Mouse (Mus musculus): ENCODE data around the gene Creld2.

Creld2 gene

GRCm38 (mm10) chr15:88828800-88829705, 9.6 kb downstream of the Creld2 start:
- 52% methylated on average over 17 of the region's 17 CpGs for WGBS

- 54% methylated on average over 6 of the region's 6 CpGs for WGBS
These were observed 10.5 kb downstream of the Creld2 start for GRCm38 (mm10) chr15:88829791-88830440.

- 92% methylated on average over 5 of the region's 5 CpGs for WGBS
These were observed 11.2 kb downstream of the Creld2 start for GRCm38 (mm10) chr15:88830696-88831095.

DNA sequence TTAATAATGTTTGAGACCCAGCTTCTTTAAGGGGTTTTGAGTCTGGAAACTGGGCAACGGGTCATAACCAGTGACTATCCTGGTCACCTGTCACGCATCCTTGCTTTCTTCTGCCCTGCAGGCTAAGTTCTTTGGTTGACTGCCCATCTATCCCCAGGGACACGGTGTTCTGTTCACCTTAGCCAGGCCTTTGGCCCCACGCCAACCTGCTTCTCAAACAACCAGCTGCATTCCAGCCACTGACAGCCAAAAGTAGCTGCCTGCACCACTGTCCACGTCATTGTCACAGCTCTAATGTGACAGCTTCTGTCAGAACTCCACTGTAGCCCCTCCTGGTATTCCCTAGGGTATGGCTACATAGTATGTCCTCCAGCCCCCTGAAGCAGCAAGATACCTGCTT, 12.0 kb downstream of the Creld2 start:
- 69% methylated on average over 5 of the region's 5 CpGs for WGBS

DNA sequence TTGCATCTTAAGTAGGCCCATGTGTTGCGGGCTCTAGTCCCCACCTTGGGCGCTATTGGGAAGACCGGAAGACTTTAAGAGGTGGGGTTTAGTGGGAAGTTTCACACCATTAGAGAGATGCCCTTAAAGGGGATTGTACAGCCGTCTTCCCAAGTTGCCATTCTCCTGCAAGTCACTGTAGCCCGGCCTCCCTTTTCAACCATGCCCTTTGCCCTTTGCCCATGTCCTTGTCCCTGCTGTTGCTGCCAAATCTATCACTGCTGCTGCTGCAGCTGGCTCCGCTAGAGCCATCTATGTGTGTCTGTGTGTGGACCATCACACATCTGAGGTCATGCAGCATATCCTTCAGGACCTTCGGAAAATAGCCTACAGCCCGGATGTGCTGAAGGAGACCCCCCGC, 13.1 kb downstream of the Creld2 start:
- WGBS, result 88% methylated on average over 9 of the region's 9 CpGs

DNA sequence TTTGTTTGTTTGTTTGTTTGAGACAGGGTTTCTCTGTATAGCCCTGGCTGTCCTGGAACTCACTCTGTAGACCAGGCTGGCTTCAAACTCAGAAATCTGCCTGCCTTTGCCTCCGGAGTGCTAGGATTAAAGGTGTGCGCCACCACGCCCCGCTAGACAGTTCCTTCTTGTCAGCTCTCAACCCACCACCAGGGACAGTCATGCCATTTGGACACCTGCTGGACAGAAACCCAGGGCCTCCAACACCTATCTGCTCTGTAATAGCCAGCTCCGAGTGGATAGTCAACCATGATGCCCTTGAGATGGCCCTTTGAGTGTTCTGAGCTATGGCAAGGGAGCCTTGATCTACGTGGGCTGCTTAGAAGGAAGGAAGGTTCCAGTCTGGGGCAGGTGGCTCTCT, 16.6 kb downstream of the Creld2 start:
- WGBS, result 93% methylated on average over 6 of the region's 6 CpGs

DNA sequence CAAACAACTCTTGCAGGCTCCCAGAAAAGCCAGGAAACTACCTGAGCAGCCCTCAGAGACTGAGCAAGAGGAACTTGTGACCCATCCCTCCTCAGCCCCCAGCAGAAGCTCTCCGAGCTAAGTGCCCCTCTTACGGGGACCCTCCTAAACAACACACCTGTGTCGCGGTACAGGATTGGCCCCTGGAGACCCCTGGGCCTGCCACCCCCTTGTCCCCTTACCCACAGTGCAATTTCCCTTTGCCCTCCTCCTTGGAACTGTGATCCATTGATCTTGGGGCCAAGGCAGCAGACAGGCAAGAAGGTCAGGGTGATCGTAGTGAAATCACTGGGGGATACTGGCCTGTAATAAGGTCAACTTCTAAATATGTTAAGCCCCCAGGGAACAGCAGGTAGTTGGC, 17.1 kb downstream of the Creld2 start:
- 80% methylated on average over 5 of the region's 5 CpGs for WGBS

GRCm38 (mm10) chr15:88837199-88837932, 17.9 kb downstream of the Creld2 start:
- 1% methylated on average over 39 of the region's 39 CpGs for WGBS

- 1% methylated on average over 11 of the region's 11 CpGs for WGBS
These were observed 18.5 kb downstream of the Creld2 start for GRCm38 (mm10) chr15:88837977-88838376.

DNA sequence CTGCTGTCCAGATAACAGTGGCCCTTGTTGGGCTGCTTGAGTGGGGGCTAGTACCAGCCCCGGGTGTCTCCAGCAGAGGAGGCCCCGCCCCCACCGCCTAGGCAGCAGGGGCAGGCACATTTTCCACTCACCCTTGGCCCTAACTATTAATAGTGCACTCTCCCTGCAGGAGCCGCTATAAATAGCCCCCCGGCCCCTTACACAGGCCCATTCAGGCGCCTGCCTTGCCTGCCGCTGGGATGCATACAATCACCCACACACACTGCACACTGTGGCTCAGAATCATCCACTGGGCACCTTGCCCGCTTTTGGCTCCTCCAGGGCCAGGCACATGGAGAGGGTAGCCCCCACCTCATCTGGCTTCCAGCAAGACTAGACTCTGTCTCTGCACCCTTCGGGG, 19.8 kb downstream of the Creld2 start:
- WGBS, result 14% methylated on average over 9 of the region's 9 CpGs

DNA sequence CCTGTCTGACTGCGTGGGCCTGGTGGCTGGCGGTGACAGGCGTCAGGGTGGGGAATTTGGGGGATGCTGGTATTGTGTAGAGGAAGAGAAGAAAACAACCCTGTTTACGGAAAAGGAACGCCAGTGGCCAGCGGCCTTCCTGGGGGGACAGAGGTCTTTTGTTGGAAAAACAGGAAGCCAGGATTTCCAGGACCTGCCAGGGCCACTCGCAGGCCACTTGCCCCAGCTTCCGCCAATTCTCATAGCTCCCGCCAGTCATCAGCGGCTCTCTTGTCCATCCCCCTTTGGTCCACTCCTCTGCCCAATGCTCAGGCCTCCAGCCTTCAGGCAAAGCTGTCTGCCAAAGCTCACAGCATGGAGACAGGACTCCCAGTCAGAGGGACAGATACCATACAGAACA, 20.7 kb downstream of the Creld2 start:
- WGBS, result 50% methylated on average over 10 of the region's 10 CpGs

DNA sequence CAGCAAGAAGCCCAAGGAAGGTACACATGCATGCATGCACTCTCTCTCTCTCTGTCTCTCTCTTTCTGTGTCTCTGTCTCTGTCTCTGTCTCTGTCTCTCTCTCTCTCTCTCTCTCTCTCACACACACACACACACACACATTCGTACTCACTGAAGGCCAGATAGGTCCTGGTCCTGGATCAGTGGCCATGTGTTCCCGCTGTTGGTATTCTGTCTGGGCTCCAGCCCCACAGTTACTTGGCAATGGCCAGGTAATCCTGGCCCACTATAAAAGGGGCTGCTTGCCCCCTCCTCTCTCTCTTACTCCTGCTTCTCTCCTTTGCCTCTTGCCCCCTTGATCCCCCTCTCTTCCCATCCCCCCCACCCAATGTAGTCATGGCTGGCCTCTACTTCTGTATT, 21.7 kb downstream of the Creld2 start:
- 93% methylated on average over 2 of the region's 2 CpGs for WGBS

DNA sequence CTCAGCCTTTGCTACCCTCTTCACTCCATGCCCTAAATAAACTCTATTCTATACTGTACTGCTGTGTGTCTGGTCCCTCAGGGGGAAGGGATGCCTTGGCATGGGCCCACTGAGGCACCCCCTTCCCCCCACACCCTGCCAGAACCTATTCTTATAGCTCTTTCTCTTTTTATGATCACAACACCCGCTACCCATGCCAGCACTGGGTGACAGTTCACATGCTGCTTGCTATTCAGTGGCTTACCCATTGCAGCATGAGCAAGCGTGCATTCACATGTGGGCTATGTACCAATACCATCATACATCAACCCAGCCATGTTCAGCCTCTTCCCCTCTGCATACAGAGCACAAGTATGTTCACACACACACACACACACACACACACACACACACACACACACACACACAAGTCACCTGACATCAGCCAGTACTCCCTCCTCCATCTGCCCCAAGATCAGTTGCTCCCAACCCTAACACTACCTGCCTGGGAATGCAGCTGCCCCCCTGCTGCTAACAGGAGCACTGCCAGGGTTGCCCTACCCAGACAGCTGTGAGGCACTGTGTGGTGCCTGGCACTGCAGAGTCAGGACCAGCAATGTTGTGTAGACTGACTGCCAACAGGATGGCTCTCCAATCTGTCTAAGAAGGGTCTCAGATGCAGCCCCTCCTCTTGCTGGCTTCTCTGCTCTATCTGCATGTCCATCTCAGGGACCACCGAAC, 22.3 kb downstream of the Creld2 start:
- WGBS, result 80% methylated on average over 3 of the region's 3 CpGs

DNA sequence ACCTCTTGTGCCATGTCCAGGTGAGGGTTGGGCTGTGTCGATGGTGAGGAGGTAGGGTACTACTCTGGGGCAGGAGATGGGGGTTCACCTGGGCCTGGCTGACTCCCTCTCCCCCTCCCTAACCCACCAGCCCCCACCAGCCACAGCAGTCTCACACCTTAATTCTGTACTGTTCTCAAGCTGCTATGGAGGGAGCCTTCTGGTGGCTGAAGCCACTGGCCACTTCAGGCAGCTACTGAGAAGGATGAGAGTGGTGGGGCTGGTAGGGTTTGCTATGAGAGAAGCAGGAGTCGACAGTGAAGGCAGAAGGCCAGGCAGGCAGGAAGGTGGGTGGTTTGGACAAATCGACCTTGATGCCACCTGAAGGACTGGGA, 22.8 kb downstream of the Creld2 start:
- 84% methylated on average over 3 of the region's 3 CpGs for WGBS

DNA sequence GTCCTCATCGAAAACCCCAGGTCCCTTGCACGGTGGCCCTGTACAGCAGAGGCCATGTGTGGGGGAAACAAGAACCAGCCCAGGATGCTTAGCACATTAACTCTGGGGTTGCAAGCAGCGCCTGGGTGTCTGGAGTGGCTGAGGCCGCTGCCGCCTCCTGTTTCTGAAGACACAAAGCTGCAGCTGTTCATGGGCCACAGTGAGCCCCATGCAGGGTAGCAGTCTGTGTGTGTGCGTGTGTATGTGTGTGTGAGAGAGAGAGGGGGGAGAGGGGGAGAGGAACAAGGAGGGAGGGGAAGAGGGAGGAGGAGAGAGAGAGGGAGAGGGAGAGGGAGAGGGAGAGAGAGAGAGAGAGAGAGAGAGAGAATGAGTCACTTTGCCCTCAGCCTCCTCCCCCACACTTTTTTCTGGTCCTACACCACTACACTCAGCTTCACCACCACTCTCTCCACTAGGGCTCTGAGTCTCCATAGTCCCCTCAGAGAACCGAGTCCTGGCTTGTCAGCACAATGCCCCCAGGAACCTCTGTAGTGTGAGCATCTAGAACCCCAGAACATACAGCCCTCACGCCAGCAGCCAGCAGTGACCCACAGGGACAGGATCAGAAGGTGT, 24.1 kb downstream of the Creld2 start:
- WGBS, result 40% methylated on average over 8 of the region's 8 CpGs

DNA sequence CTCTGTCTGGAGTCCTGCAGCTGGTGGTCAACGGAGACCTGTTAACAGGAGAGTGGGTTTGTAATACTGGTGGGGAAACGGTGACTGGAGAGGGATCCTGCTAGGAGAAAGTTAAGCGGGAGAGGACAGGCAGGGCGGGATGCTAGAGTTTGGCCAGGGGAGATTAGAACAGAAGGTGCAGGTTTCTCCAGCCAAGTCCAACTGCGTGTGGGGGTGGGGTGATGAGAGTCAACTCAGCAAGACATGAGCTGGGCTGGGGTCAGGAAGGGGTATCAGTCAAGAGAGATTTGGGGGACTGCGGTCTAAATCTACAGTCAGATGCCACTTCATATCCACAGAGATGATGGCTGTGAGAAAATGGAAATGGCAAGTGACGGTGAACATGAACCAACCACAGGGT, 25.5 kb downstream of the Creld2 start:
- WGBS, result 90% methylated on average over 7 of the region's 7 CpGs

- 100% methylated on average over 1 of the region's 1 CpGs for WGBS
These were observed 29.2 kb downstream of the Creld2 start for GRCm38 (mm10) chr15:88848661-88849060.

GRCm38 (mm10) chr15:88849621-88850020, 30.2 kb downstream of the Creld2 start:
- 91% methylated on average over 2 of the region's 2 CpGs for WGBS

DNA sequence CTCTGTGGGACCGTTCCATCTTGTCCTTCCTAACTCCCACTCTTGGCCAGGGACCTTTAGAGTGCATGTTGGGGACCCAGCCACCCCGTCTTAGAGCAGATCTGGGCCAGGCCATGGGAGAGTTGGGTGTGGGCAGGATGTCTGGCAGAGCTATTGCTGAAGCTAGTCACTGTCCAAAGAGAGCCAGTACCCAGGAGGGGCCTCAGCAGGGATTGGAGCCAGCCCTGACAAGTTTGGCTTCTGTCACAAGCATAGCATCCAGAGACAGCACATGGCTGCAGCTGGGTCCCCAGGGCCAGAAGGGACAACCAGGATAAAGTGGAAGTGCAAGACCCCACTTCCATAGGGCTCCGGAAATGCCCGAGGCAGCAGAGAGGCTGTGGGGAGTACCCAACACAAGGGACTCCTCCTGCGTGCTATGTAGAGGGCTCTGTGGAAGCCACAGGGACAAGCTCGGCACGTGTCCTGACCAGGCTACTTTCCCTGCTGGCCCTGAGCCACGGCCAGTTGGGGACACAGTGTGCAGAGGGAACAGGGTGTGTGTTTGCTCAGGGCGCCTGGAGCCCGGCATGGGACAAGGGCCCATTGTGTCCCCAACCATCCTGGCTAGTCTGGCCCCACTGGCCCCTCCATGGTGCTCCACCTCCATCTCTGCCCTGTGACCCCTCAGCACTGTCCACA, 30.8 kb downstream of the Creld2 start:
- WGBS, result 43% methylated on average over 10 of the region's 10 CpGs

DNA sequence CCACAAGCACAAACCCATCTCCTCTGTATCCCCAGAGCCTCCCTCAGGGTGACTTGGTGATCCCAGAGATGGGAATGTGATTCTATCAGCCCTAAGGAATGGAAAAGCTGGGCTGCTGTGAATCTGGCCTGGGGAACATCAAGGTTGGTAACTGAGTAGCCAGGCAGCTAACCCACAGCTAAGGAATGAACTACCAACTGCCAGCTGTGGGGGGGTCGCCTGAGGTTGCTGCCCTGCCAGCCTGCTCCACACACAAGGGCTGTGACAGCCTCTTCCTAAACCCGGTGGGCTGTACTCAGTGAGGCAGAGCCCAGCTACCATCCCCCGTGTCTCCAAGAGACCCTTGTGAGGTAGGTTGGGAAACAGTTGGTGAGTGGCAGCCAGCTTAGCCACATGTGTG, 31.6 kb downstream of the Creld2 start:
- 45% methylated on average over 3 of the region's 3 CpGs for WGBS
